Comparison of ENCODE assay signal across 10 mouse cellular contexts in genomic region chr11:6120596-6120995, GRCm38 (mm10). TPM values are rescaled to one million over a fixed set of nuclear protein-coding genes. Genes with fewer than 3 reads are reported as not detected.
DNase-seq lines count a peak whose midpoint lies in the region; ATAC-seq lines count a peak whose summit lies in the region.
"Had no signal": no experiment of that assay in that cellular context is flagged by ENCODE, and none has a peak within 500 bp of the region (broad histone marks: within the 10 kb centered on the region; RNA-seq: fewer than 3 reads in every experiment).

No protein-coding gene starts in this region.

- no peaks in the 10 kb centered on the region for H3K4me1 ChIP-seq in forebrain, embryonic 14.5 days (ENCODE audit: control insufficient read depth, insufficient read depth, low read length)
- no peaks in the 10 kb centered on the region for H3K4me1 ChIP-seq in forebrain, embryonic 12.5 days

- DNase-seq in forebrain, embryonic 14.5 days (ENCODE audit: low spot score), result peak; percentile 3
- DNase-seq in brain, adult 2 months (ENCODE audit: low read depth, low spot score), result peak; percentile 99
- DNase-seq in left cerebral cortex, adult 9 months (ENCODE audit: low spot score in 2 of 2), result peak; percentile 87 to 91
- DNase-seq in heart, postnatal 4 days, result no peak
- no peak for DNase-seq in spleen, adult 18-20 months
- DNase-seq in urinary bladder, postnatal 25 days (ENCODE audit: low spot score), result no peak
- DNase-seq: kidney, postnatal 25 days had no signal

- H3K9me3 ChIP-seq in forebrain, embryonic 14.5 days (replicated peaks; ENCODE audit: control insufficient read depth, low read length), result no peaks in the 10 kb centered on the region
- no peaks in the 10 kb centered on the region for H3K9me3 ChIP-seq in forebrain, embryonic 12.5 days
- H3K9me3 ChIP-seq: heart, embryonic 13.5 days had no signal

- 88% methylated on average over 11 of the region's 11 CpGs for WGBS in forebrain, embryonic 14.5 days
- 86% methylated on average over 11 of the region's 11 CpGs for WGBS in forebrain, embryonic 12.5 days

- no peaks in the 10 kb centered on the region for H3K27me3 ChIP-seq in forebrain, embryonic 14.5 days (replicated peaks; ENCODE audit: control insufficient read depth, insufficient read depth, low read length)
- H3K27me3 ChIP-seq in forebrain, embryonic 12.5 days, result no peaks in the 10 kb centered on the region
- H3K27me3 ChIP-seq: heart, embryonic 13.5 days had no signal

- H3K4me2 ChIP-seq in forebrain, embryonic 14.5 days (ENCODE audit: low read length), result no peak overlapping the region
- no peak overlapping the region for H3K4me2 ChIP-seq in forebrain, embryonic 12.5 days
- H3K4me2 ChIP-seq: heart, embryonic 13.5 days had no signal

- H3K36me3 ChIP-seq in forebrain, embryonic 14.5 days (ENCODE audit: control insufficient read depth, insufficient read depth, low read length), result peaks cover 20% of the 10 kb centered on the region
- H3K36me3 ChIP-seq in forebrain, embryonic 12.5 days (replicated peaks), result peaks cover 39% of the 10 kb centered on the region

- no peak overlapping the region for H3K27ac ChIP-seq in forebrain, embryonic 14.5 days (ENCODE audit: low read depth, low read length)
- H3K27ac ChIP-seq in forebrain, embryonic 12.5 days, result no peak overlapping the region
- H3K27ac ChIP-seq: heart, embryonic 13.5 days had no signal

- H3K4me3 ChIP-seq in forebrain, embryonic 14.5 days (ENCODE audit: low read depth, low read length), result no peak overlapping the region
- H3K4me3 ChIP-seq in forebrain, embryonic 12.5 days (replicated peaks), result no peak overlapping the region
- H3K4me3 ChIP-seq: heart, embryonic 13.5 days had no signal

- no peak for ATAC-seq in forebrain, embryonic 14.5 days
- no peak for ATAC-seq in forebrain, embryonic 12.5 days (ENCODE audit: low FRiP score)
- ATAC-seq in frontal cortex, adult (ENCODE audit: low TSS enrichment), result peak; percentile 81

- no peak overlapping the region for H3K9ac ChIP-seq in forebrain, embryonic 14.5 days (ENCODE audit: low read length)
- H3K9ac ChIP-seq in forebrain, embryonic 12.5 days, result no peak overlapping the region
- H3K9ac ChIP-seq: heart, embryonic 13.5 days had no signal

RNA-seq across cellular contexts. Expression of gene Camk2b, which starts 54.4 kb away (rescaled TPM):
- polyA plus RNA-seq in forebrain, embryonic 14.5 days (2014; fragmentation: Nextera tagmentation; extraction: Ambion mirVana), result 51.6 and 87.1 TPM in 2 replicates
- polyA plus RNA-seq in forebrain, embryonic 12.5 days (2016; fragmentation: Nextera tagmentation; extraction: Ambion mirVana), result 11.0 and 11.7 TPM in 2 replicates
- 1 to 10 TPM; 8.7 to 8.8 TPM for total RNA-seq in heart, postnatal 4 days (2021)

Comparison
In these comparisons a context has a peak if more than half of its experiments do, and no peak if none do; other contexts are left out.
1. DNase-seq: peak in forebrain, embryonic 14.5 days (single experiment), brain, adult 2 months (single experiment) and left cerebral cortex, adult 9 months (2 of 2); none in heart, postnatal 4 days (single experiment), spleen, adult 18-20 months (0 of 2) and urinary bladder, postnatal 25 days (single experiment).